Mouse (Mus musculus) activated CD4-positive, CD25-positive, alpha-beta regulatory T cell (primary cell): ENCODE measurements around the gene Xlr4c. TPM values are rescaled to one million over a fixed set of nuclear protein-coding genes. Genes with fewer than 3 reads are reported as not detected.

Experiments
- polyA plus RNA-seq, 2 experiments: library from polyadenylated mRNA; unstranded; fragments of 100-300 nt; shearing (Covaris generic); gene quantifications; one replicate each; pipeline ENCODE4 v1.2.1; 2017

The Xlr4c gene
- 10 to 100 TPM; 60.1 to 81.5 TPM for polyA plus RNA-seq

GRCm38 (mm10) chrX:73242821-73243325, at the start of gene Xlr4c:
Gene Xlr4c, minus strand, starts transcription at chrX:73243130.

DNA sequence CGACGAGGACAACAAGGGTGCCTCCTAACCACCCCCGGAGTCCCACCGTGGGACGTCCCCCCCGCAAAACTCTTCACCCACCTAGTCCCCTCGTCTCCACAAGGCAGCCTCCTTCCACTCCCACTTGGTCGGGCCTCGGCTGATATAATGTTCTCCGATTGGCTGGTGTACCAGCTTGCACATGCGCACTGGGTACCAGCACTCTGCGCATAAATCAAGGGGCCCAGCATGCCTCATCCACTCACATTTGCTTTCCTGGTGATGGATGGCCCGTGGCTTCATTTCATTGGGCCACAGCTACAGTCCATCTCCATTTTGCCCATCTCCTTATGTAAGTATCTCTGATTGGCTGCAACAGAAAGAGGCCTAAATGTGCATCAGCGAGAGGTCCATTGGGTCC, 22.3 kb upstream of the Xlr4c start, which contains the start of gene Xlr3c:
Gene Xlr3c (minus strand): TSS at position 121 of the 400 bp plus-strand sequence.

GRCm38 (mm10) chrX:73227914-73228605, 14.9 kb downstream of the Xlr4c start, which contains the start of gene F8a:
Gene F8a, plus strand, starts transcription at chrX:73228291.

GRCm38 (mm10) chrX:73213819-73214564, 28.9 kb downstream of the Xlr4c start, which contains the start of gene Xlr4b:
Gene Xlr4b, plus strand, starts transcription at chrX:73214333.

GRCm38 (mm10) chrX:73191934-73192333, 51.0 kb downstream of the Xlr4c start, which contains the start of gene Xlr3b:
Gene Xlr3b, plus strand, starts transcription at chrX:73192207.

Other genes with a start within 250 kb of the Xlr4c start
- gene Pnma5, start 206.0 kb downstream of the Xlr4c start, polyA plus RNA-seq: under 1 TPM in 1 of 2 experiments, not detected in 1; 0.22 TPM
- gene Pnma3, start 178.3 kb downstream of the Xlr4c start, polyA plus RNA-seq: not detected
- gene Xlr4a, start 160.7 kb downstream of the Xlr4c start, polyA plus RNA-seq: 10 to 100 TPM; 78.3 to 92.0 TPM
- gene Xlr3a, start 146.0 kb downstream of the Xlr4c start, polyA plus RNA-seq: 1 to 10 TPM in 1 of 2 experiments, under 1 TPM in 1; 0.33 to 4.0 TPM
- gene Gm14685, start 126.1 kb downstream of the Xlr4c start, polyA plus RNA-seq: under 1 TPM in 1 of 2 experiments, not detected in 1; 0.20 TPM
- not detected for gene Xlr5b, start 94.3 kb downstream of the Xlr4c start, polyA plus RNA-seq
- gene DXBay18, start 93.7 kb downstream of the Xlr4c start, polyA plus RNA-seq: not detected
- gene Spin2d, start 66.1 kb downstream of the Xlr4c start, polyA plus RNA-seq: not detected
- gene Xlr3b, start 50.9 kb downstream of the Xlr4c start, polyA plus RNA-seq: 10 to 100 TPM in 1 of 2 experiments, 1 to 10 TPM in 1; 4.4 to 19.7 TPM
- 100 to 1,000 TPM; 126 to 145 TPM for gene Xlr4b, start 28.8 kb downstream of the Xlr4c start, polyA plus RNA-seq
- gene F8a, start 14.8 kb downstream of the Xlr4c start, polyA plus RNA-seq: 10 to 100 TPM; 17.4 to 19.3 TPM
- gene Xlr3c, start 22.3 kb upstream of the Xlr4c start, polyA plus RNA-seq: under 1 TPM in 1 of 2 experiments, not detected in 1; 0.13 TPM
- under 1 TPM in 1 of 2 experiments, not detected in 1; 0.12 TPM for gene Xlr5a, start 49.8 kb upstream of the Xlr4c start, polyA plus RNA-seq
- not detected for gene Xlr5c, start 49.8 kb upstream of the Xlr4c start, polyA plus RNA-seq
- gene Gm45015, start 93.7 kb upstream of the Xlr4c start, polyA plus RNA-seq: not detected
- gene Zfp275, start 99.5 kb upstream of the Xlr4c start, polyA plus RNA-seq: 10 to 100 TPM in 1 of 2 experiments, 1 to 10 TPM in 1; 8.2 to 11.7 TPM
- not detected for gene Gm18336, start 155.6 kb upstream of the Xlr4c start, polyA plus RNA-seq
- gene Zfp92, start 168.0 kb upstream of the Xlr4c start, polyA plus RNA-seq: under 1 TPM in 1 of 2 experiments, not detected in 1; 0.25 TPM
- gene Trex2, start 192.2 kb upstream of the Xlr4c start, polyA plus RNA-seq: not detected
- 10 to 100 TPM; 23.0 to 36.2 TPM for gene Haus7, start 215.9 kb upstream of the Xlr4c start, polyA plus RNA-seq
- gene Bgn, start 240.5 kb upstream of the Xlr4c start, polyA plus RNA-seq: under 1 TPM in 1 of 2 experiments, not detected in 1; 0.06 TPM